Mouse (Mus musculus) CH12.LX (cell line): ENCODE measurements at regions not wholly inside any gene's neighbourhood (a gene's known extent, or its start where the extent isn't known, plus 50 kb on each side); places are given as distances from the start of the nearest gene placed in this dataset.

Source experiments
- CTCF ChIP-seq, 2 experiments: IDR thresholded peaks in 1 of 2; conservative IDR thresholded peaks in 1 of 2; 2 replicates each; pipeline ENCODE4 v1.5.1; 2011 to 2012; ENCODE audit warnings: low read depth in 2 of 2, low read length in 2 of 2, improper control_type of control experiment in 1 of 2, inconsistent platforms in 1 of 2, mild to moderate bottlenecking in 1 of 2, moderate library complexity in 1 of 2
- E2F4 ChIP-seq: IDR thresholded peaks from 2 replicates; pipeline ENCODE4 v1.6.1; 2011; ENCODE audit warnings: low read depth, low read length, improper control_type of control experiment; ENCODE audit not compliant: insufficient replicate concordance
- POLR2AphosphoS2 ChIP-seq: IDR thresholded peaks from 2 replicates; pipeline ENCODE4 v1.6.1; 2011; ENCODE audit warnings: low read depth, low read length, improper control_type of control experiment
- TBP ChIP-seq: conservative IDR thresholded peaks from 2 replicates; pipeline ENCODE4 v1.6.1; 2011; ENCODE audit warnings: low read depth, low read length, improper control_type of control experiment
- USF1 ChIP-seq: IDR thresholded peaks from 2 replicates; pipeline ENCODE4 v1.6.1; 2014; ENCODE audit warnings: low read depth, mild to moderate bottlenecking, inconsistent platforms, low read length, improper control_type of control experiment

- no peak for TF ChIP-seq E2F4
- no peak for TF ChIP-seq CTCF (conservative IDR thresholded peaks at IDR 0.05 in 1 of 2, IDR thresholded peaks at IDR 0.05 in 1 of 2; ENCODE audit: low read depth in 2 of 2, low read length in 2 of 2)
- TF ChIP-seq POLR2AphosphoS2, result no peak
- TF ChIP-seq USF1, result no peak
- TF ChIP-seq TBP, result no peak
Measured at GRCm38 (mm10) chr1:47119636-47120035, 227.0 kb upstream of the Slc39a10 start.
